Mouse (Mus musculus) megakaryocyte, embryonic 14.5 days (primary cell): ENCODE measurements around the gene Gm16181.

Source experiments
- FLI1 ChIP-seq: IDR thresholded peaks from 2 replicates; pipeline ENCODE4 v1.6.1; 2012; ENCODE audit warnings: low read length, inconsistent platforms, mixed read lengths
- GATA1 ChIP-seq: IDR thresholded peaks from 3 replicates; pipeline ENCODE4 v1.6.1; 2012; ENCODE audit warnings: mixed read lengths, low read length, inconsistent platforms, borderline replicate concordance

GRCm38 (mm10) chr17:35232043-35232442 lies 11.4 kb downstream of the Gm16181 start:
- TF ChIP-seq FLI1 (no peak), GATA1 (no peak)
